ENCODE assay signal across 12 mouse cellular contexts in the genomic region with DNA sequence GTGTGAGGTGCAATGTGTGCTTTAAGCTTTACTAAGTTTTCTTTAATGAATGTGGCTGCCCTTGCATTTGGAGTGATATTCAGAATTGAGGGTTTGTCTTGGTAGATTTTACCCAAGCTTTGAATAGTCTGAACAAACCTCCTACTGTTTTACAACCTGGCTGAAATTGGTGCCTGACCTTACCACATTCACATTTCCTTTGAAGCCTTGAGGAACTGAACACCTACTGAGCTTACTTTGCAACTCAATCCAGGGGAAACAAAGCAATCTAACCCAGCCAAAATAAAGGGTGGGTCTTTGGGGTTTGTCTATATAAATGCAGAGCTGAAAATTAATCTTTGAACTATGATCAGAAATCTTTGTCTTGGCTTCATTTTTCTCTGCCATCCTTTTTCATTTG.
"Had no signal": no experiment of that assay in that cellular context is flagged by ENCODE, and none has a peak within 500 bp of the region (broad histone marks: within the 10 kb centered on the region; RNA-seq: fewer than 3 reads in every experiment).

No protein-coding gene starts in this region.

- DNase-seq: gastrocnemius, postnatal 14 days; gastrocnemius, postnatal 36 days; heart, adult 2 months; heart, postnatal 14 days; heart, postnatal 36 days; kidney, adult 11 months; kidney, adult 8-10 months; kidney, postnatal 10 days; kidney, postnatal 25 days; kidney, postnatal 4 days; liver; liver, embryonic 13.5 days had no signal
